Mouse (Mus musculus) thymus, adult 2 months (tissue): ENCODE results near the gene Plek.

ENCODE experiments used
- CTCF ChIP-seq: fragments of 200-500 bp; IDR thresholded peaks from 2 replicates; pipeline ENCODE4 v1.5.1; 2012; ENCODE audit warnings: mild to moderate bottlenecking, control low read depth, low read length, moderate library complexity, borderline replicate concordance; ENCODE audit not compliant: control insufficient read depth, poor library complexity, insufficient read depth; ENCODE audit errors: extremely low read depth
- POLR2A ChIP-seq: fragments of 200-500 bp; IDR thresholded peaks from 2 replicates; pipeline ENCODE4 v1.6.1; 2012; ENCODE audit warnings: mild to moderate bottlenecking, low read length, control low read depth, moderate library complexity; ENCODE audit not compliant: control insufficient read depth, poor library complexity, insufficient read depth; ENCODE audit errors: extremely low read depth

DNA sequence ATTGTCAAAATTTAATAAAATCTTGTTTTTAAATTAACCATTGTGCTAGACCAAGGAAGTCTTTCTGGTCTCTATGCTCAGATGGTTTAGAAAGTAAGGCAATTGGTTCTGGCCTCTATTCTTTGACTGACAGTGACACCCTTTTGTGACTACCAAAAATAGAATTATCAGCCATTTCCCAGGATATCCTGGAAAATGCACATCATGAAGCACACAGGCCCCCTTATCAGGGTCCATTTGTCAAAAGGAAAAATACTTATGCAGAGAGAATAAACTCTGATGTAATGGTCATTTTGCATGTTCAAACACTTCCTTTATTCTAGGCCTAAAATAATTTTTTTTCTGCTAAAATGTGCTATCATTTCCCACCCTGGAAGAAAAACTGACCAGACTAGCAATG lies 54.7 kb downstream of the Plek start:
- TF ChIP-seq CTCF (no peak), POLR2A (no peak)
